Mouse (Mus musculus) R1 (cell line): ENCODE measurements around the gene Robo3.

ENCODE experiments used
- DNase-seq: peaks from one replicate; pipeline ENCODE4 v3.0.0-alpha.2; 2018; ENCODE audit warnings: low read depth, low spot score

The Robo3 gene

GRCm38 (mm10) chr9:37368860-37369259 lies 64.2 kb downstream of the Robo3 start:
- DNase-seq, result peak; percentile 60

GRCm38 (mm10) chr9:37368081-37368830 lies 64.8 kb downstream of the Robo3 start:
- no peak for DNase-seq

- no peak for DNase-seq
These were observed 65.6 kb downstream of the Robo3 start, which contains the start of gene Hepacam for GRCm38 (mm10) chr9:37367301-37368080. Gene Hepacam (plus strand): TSS chr9:37367351.

GRCm38 (mm10) chr9:37365706-37366105 lies 67.3 kb downstream of the Robo3 start:
- DNase-seq, result peak; percentile 62
